Mouse (Mus musculus): ENCODE data around the gene Syt13.

DNA sequence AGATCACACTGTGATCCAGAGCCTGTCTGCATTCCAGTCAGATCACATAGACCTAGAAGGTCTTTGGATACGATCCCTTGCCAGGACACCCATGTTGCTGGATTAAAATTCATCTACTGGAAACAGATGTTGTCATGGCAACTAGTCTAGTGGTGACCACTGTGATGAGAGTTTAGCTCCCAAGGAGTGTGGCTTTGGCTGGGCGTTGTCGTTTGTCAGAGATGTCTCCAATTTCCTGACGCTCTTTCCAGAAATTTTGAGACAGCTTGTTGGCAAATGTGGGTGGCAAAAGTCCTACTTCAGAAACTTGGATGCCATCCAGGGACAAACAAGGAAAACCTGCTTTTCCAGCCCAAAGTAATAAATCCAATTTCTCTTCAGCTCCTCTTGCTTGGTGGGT, 43.7 kb downstream of the Syt13 start:
- TF ChIP-seq CTCF (IDR thresholded peaks at IDR 0.05; ENCODE audit: low read depth): no peak
- no peak for TF ChIP-seq EP300 (IDR thresholded peaks at IDR 0.05; ENCODE audit: low read depth)
